Mouse (Mus musculus) spleen, adult 2 months (tissue): Measurements from ENCODE around the gene Gm38392. TPM values are rescaled to one million over a fixed set of nuclear protein-coding genes. Genes with fewer than 3 reads are reported as not detected.
"Not testable (repeated sequence)": the region's sequence is repeated elsewhere in the genome, so short reads cannot be mapped to it uniquely, and the experiment has no call there.

Experiments
- DNase-seq, 2 experiments: peaks; one replicate each; pipeline versions ENCODE4 v3.0.0 to v3.0.0-alpha.2; 2012 to 2021; ENCODE audit warnings: low spot score in 2 of 2, low read depth in 1 of 2
- H3K27ac ChIP-seq: fragments of 200-500 bp; 2 replicates; pipeline ENCODE4 v1.5.1; 2012; ENCODE audit warnings: low read length, inconsistent platforms; ENCODE audit not compliant: insufficient read depth
- H3K27me3 ChIP-seq: fragments of 200-500 bp; 2 replicates; pipeline ENCODE4 v1.6.1; 2012; ENCODE audit warnings: mild to moderate bottlenecking, moderate library complexity, low read length, inconsistent platforms; ENCODE audit not compliant: control insufficient read depth, insufficient read depth
- H3K36me3 ChIP-seq: fragments of 200-500 bp; 2 replicates; pipeline ENCODE4 v1.6.1; 2012; ENCODE audit warnings: mild to moderate bottlenecking, low read length, inconsistent platforms; ENCODE audit not compliant: control insufficient read depth, insufficient read depth
- H3K4me1 ChIP-seq: fragments of 200-500 bp; 2 replicates; pipeline ENCODE4 v1.6.1; 2011; ENCODE audit warnings: inconsistent platforms; ENCODE audit not compliant: control insufficient read depth, insufficient read depth, insufficient read length
- H3K4me3 ChIP-seq: fragments of 200-500 bp; 2 replicates; pipeline ENCODE4 v1.5.1; 2011; ENCODE audit warnings: mild to moderate bottlenecking, inconsistent platforms; ENCODE audit not compliant: insufficient read depth, insufficient read length; ENCODE audit errors: extremely low read depth
- CTCF ChIP-seq: fragments of 200-500 bp; IDR thresholded peaks from 2 replicates; pipeline ENCODE4 v1.5.1; 2011; ENCODE audit warnings: mild to moderate bottlenecking, inconsistent platforms; ENCODE audit not compliant: insufficient read depth, insufficient read length, insufficient replicate concordance; ENCODE audit errors: extremely low read depth
- POLR2A ChIP-seq: fragments of 200-500 bp; IDR thresholded peaks from 2 replicates; pipeline ENCODE4 v1.6.1; 2011; ENCODE audit warnings: low read depth, low read length, inconsistent platforms
- WGBS: fragments of 180-500 bp; shearing (Covaris S2); methylation state at CpG from one replicate; pipeline ENCODE4 v1.1.7; 2018; 5-methylcytosine and 5-hydroxymethylcytosine counted together
- polyA plus RNA-seq: library from polyadenylated mRNA; depleted of rRNA; stranded (reverse); fragments of >200 nt; gene quantifications from 2 replicates; pipeline ENCODE4 v1.2.3, GENCODE M21; 2012

The Gm38392 gene
- polyA plus RNA-seq, 1 experiment: not detected

DNA sequence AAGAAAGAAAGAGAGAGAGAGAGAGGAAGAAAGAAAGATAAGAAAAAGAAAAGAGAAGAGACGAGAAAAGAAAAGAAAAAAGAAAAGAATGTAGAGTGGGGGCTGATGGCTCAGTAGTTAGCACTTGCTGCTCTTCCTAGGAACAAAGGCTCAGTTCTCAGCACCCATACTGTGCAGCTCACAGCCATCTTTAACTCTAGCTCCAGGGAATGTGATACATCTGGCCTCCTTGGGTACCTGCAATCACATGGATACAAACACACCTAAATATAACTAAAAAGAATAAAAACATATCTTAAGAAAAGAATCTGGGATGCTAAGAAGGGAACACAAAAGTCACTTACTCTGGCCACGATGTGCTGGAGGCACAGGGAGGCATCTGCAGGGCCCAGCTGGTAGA lies 10.9 kb downstream of the Gm38392 start:
- Histone ChIP-seq H3K36me3 (no peaks in the 10 kb centered on the region), H3K27ac (no peak overlapping the region), H3K4me1 (no peaks in the 10 kb centered on the region), H3K4me3 (no peak overlapping the region), H3K27me3 (no peaks in the 10 kb centered on the region)
- WGBS: 85% methylated on average over 2 of the region's 2 CpGs
- DNase-seq: no peak
- no peak for TF ChIP-seq CTCF
- TF ChIP-seq POLR2A: no peak

DNA sequence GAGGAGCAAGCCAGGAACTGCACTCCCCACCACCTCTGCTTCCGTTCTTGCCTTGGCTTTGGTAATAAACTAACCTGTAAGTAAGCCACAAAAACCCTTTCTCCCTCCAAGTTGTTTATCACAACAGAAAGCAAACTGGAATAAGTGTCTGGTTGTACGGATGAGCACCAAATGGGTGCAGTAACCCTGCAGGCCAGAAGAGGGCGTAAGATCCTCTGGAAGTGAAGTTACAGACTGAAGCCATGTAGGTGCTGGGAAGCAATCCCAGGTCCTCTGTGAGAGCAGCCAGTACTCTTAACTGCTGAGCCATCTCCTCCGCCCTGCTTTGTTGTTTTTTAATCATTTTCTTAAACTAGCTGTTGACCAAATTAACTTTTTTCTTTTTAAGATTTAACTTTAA lies 13.0 kb downstream of the Gm38392 start:
- Histone ChIP-seq H3K4me3 (no peak overlapping the region), H3K27ac (no peak overlapping the region), H3K27me3 (no peaks in the 10 kb centered on the region), H3K4me1 (no peaks in the 10 kb centered on the region), H3K36me3 (no peaks in the 10 kb centered on the region)
- no peak for DNase-seq
- no peak for TF ChIP-seq CTCF
- no peak for TF ChIP-seq POLR2A
- WGBS: 94% methylated on average over 4 of the region's 4 CpGs

DNA sequence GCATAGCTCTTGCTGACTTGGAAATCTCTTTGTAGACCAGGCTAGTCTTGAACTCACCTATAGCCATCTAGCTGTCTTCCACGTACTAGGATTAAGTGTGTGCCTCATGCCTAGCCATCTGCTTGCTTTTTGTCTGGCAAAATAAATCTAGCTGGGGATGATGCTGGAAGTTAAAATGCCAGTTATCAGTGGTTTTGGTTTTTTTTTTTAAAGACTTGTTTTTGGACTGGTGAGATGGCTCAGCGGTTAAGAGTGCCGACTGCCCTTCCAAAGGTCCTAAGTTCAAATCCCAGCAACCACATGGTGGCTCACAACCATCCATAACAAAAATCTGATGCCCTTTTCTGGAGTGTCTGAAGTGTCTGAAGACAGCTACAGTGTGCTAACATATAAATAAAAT lies 15.2 kb downstream of the Gm38392 start:
- no peak overlapping the region for H3K4me3 ChIP-seq
- no peaks in the 10 kb centered on the region for H3K27me3 ChIP-seq
- no peaks in the 10 kb centered on the region for H3K36me3 ChIP-seq
- H3K27ac ChIP-seq: no peak overlapping the region
- DNase-seq: no peak
- no peak for TF ChIP-seq CTCF
- H3K4me1 ChIP-seq: no peaks in the 10 kb centered on the region
- 93% methylated on average over 3 of the region's 3 CpGs for WGBS

DNA sequence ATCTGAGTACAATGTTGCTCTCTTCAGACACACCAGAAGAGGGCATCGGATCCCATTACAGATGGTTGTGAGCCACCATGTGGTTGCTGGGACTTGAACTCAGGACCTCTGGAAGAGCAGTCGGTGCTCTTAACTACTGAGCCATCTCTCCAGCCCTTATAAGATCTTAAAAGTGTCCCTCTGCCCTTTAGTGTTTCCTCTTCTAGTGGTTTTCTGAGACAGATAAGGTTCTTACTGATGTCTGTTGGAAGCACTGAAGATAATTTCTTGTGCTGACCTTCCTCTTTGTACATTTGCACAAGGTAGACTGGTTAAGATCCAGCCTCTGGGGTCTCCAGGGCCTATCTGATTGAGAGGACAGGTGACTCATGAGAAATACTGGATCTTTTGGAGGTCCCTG lies 15.7 kb downstream of the Gm38392 start:
- not testable (repeated sequence) for H3K27ac ChIP-seq, DNase-seq, H3K36me3 ChIP-seq, H3K4me1 ChIP-seq, H3K27me3 ChIP-seq, H3K4me3 ChIP-seq
- WGBS: 82% methylated on average over 2 of the region's 2 CpGs

DNA sequence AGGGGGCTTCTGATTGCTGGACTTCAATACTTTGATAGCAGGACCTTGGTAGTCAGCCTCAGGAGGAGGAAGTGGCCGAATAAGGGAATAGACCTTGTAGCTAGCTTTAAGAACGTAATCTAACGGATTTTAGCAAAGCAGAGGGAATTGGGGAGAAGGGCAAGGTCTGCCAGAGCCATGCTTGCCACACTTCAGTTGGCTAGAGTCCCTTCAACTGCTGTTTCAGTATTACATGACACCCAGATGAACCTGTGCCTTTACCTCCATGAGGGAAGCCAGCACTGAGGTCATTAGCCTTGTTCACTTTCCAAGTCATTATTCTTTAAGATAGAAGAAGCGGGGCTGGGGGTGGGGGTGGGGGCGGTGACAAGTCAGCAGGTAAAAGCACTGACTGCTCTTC lies 18.0 kb downstream of the Gm38392 start:
- Histone ChIP-seq H3K4me3 (no peak overlapping the region), H3K27me3 (no peaks in the 10 kb centered on the region), H3K4me1 (no peaks in the 10 kb centered on the region), H3K27ac (no peak overlapping the region), H3K36me3 (no peaks in the 10 kb centered on the region)
- WGBS: 87% methylated on average over 5 of the region's 5 CpGs
- TF ChIP-seq CTCF (no peak), POLR2A (no peak)
- DNase-seq: no peak

DNA sequence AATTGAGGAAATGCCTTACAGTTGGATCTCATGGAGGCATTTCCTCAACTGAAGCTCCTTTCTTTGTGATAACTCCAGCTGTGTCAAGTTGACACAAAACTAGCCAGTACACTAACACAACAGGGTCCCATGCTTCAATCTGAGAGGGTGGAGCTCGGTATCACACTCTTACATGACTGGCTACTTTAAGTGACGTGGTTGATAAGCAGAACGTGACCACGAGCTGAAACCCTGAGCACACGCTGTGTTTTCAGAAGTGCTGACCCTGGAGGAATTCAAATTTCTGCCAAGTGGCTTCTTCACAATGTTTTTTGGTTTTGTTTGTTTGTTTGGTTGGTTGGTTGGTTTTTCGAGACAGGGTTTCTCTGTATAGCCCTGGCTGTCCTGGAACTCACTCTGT lies 19.0 kb downstream of the Gm38392 start:
- not testable (repeated sequence) for H3K4me3 ChIP-seq, H3K27me3 ChIP-seq, H3K27ac ChIP-seq, H3K36me3 ChIP-seq, DNase-seq, H3K4me1 ChIP-seq
- 63% methylated on average over 6 of the region's 6 CpGs for WGBS

DNA sequence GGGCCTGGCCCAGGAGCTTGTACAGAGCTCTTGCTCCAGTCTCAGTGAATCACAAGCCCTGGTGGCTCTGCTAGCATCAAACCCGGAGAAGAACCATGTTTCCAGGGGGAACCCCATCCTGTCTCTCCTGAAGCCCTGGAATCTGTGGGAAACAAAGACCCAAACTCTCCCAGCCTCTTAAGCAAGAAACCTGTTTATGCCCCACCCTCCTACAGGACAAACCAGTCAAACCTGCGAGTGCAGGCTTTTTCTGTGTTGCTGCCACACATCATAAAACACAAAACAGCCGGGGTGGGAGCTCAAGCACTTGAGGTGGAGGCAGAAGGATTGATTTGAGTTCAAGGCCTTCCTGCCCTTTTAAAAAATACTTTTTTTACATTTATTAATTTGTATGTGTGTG lies 24.7 kb downstream of the Gm38392 start:
- TF ChIP-seq POLR2A (no peak), CTCF (no peak)
- no peak for DNase-seq
- H3K27me3 ChIP-seq: no peaks in the 10 kb centered on the region
- no peaks in the 10 kb centered on the region for H3K4me1 ChIP-seq
- H3K4me3 ChIP-seq: no peak overlapping the region
- no peaks in the 10 kb centered on the region for H3K36me3 ChIP-seq
- WGBS: 85% methylated on average over 3 of the region's 3 CpGs
- H3K27ac ChIP-seq: no peak overlapping the region

DNA sequence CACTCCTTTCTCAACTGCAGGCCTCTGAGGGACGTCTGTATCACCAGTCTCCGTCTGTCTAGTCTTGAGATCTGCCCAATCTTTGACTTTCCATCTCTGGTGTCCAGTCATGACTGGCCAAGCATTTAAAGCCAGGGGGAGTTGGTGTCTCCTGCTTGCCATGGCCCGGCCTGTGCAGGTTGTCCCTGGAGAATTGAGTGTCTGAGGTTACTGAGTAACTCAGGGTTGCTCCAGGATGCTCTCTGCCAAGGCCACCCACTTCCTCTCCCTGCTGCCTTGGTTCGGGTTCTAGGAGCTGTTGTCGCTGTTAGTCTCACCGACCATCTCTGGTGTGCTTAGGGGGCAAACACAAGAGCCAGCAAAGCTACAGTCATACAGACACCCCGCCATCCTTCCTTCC lies 30.6 kb downstream of the Gm38392 start:
- Histone ChIP-seq H3K4me3 (no peak overlapping the region), H3K27me3 (peaks cover 2% of the 10 kb centered on the region; the same call in 1 of the 2 replicates), H3K36me3 (no peaks in the 10 kb centered on the region), H3K27ac (no peak overlapping the region), H3K4me1 (no peaks in the 10 kb centered on the region)
- WGBS: 50% methylated on average over 7 of the region's 7 CpGs
- TF ChIP-seq POLR2A (no peak), CTCF (no peak)
- DNase-seq: no peak
